Mouse (Mus musculus) ovary, postnatal 36 days (tissue): ENCODE data around the gene Fer.
"Not testable (repeated sequence)": the region's sequence is repeated elsewhere in the genome, so short reads cannot be mapped to it uniquely, and the experiment has no call there.

ENCODE experiments used
- DNase-seq: peaks from one replicate; pipeline ENCODE4 v3.0.0; 2022; ENCODE audit warnings: low spot score, mixed read lengths

Gene Fer

GRCm38 (mm10) chr17:63863012-63863630 is at the start of gene Fer:
TSS of gene Fer (plus strand) at chr17:63863062.
- no peak for DNase-seq

GRCm38 (mm10) chr17:63813552-63813951 is 49.3 kb upstream of the Fer start:
- no peak for DNase-seq

GRCm38 (mm10) chr17:63818444-63819027 is 44.3 kb upstream of the Fer start:
- DNase-seq = no peak

GRCm38 (mm10) chr17:63824141-63824540 is 38.7 kb upstream of the Fer start:
- no peak for DNase-seq

- no peak for DNase-seq
These were observed 36.7 kb upstream of the Fer start for GRCm38 (mm10) chr17:63826196-63826595.

- DNase-seq = no peak
These were observed 36.1 kb upstream of the Fer start for GRCm38 (mm10) chr17:63826767-63827166.

GRCm38 (mm10) chr17:63828561-63829332 is 34.1 kb upstream of the Fer start:
- no peak for DNase-seq

- no peak for DNase-seq
These were observed 31.3 kb upstream of the Fer start for GRCm38 (mm10) chr17:63831550-63831949.

- DNase-seq = no peak
These were observed 26.6 kb upstream of the Fer start for GRCm38 (mm10) chr17:63836223-63836622.

GRCm38 (mm10) chr17:63836641-63837040 is 26.2 kb upstream of the Fer start:
- DNase-seq = no peak

GRCm38 (mm10) chr17:63838144-63838543 is 24.7 kb upstream of the Fer start:
- no peak for DNase-seq

- no peak for DNase-seq
These were observed 23.1 kb upstream of the Fer start for GRCm38 (mm10) chr17:63839636-63840269.

GRCm38 (mm10) chr17:63842226-63842625 is 20.6 kb upstream of the Fer start:
- DNase-seq = no peak

- no peak for DNase-seq
These were observed 17.9 kb upstream of the Fer start for GRCm38 (mm10) chr17:63844936-63845335.

GRCm38 (mm10) chr17:63845766-63846165 is 17.1 kb upstream of the Fer start:
- DNase-seq = not testable (repeated sequence)

GRCm38 (mm10) chr17:63849151-63849550 is 13.7 kb upstream of the Fer start:
- DNase-seq = no peak

- peak; percentile 87 for DNase-seq
These were observed 13.3 kb upstream of the Fer start for GRCm38 (mm10) chr17:63849566-63849965.

GRCm38 (mm10) chr17:63850016-63850415 is 12.8 kb upstream of the Fer start:
- DNase-seq = no peak

- DNase-seq = no peak
These were observed 5.8 kb upstream of the Fer start for GRCm38 (mm10) chr17:63857023-63857544.

GRCm38 (mm10) chr17:63860988-63861387 is 1.9 kb upstream of the Fer start:
- DNase-seq = no peak

- no peak for DNase-seq
These were observed 463 bp upstream of the Fer start for GRCm38 (mm10) chr17:63862399-63862798.

GRCm38 (mm10) chr17:63863647-63864149 is 836 bp downstream of the Fer start, which contains the start of gene A930002H24Rik:
TSS of gene A930002H24Rik (minus strand) at chr17:63863791.
- DNase-seq = peak; percentile 99
